Mouse (Mus musculus) CH12.LX (cell line): ENCODE data around the gene Gse1.

Experiments used
- CHD1 ChIP-seq: IDR thresholded peaks from 2 replicates; pipeline ENCODE4 v1.6.1; 2012; ENCODE audit warnings: low read depth, low read length, improper control_type of control experiment, inconsistent platforms
- CTCF ChIP-seq, 2 experiments: IDR thresholded peaks in 1 of 2; conservative IDR thresholded peaks in 1 of 2; 2 replicates each; pipeline ENCODE4 v1.5.1; 2011 to 2012; ENCODE audit warnings: low read depth in 2 of 2, low read length in 2 of 2, improper control_type of control experiment in 1 of 2, inconsistent platforms in 1 of 2, mild to moderate bottlenecking in 1 of 2, moderate library complexity in 1 of 2
- ELF1 ChIP-seq: IDR thresholded peaks from 2 replicates; pipeline ENCODE4 v1.6.1; 2014; ENCODE audit warnings: low read depth, mild to moderate bottlenecking, inconsistent platforms, low read length, improper control_type of control experiment
- MAX ChIP-seq: IDR thresholded peaks from 2 replicates; pipeline ENCODE4 v1.6.1; 2011; ENCODE audit warnings: low read length, improper control_type of control experiment
- NELFE ChIP-seq: IDR thresholded peaks from 2 replicates; pipeline ENCODE4 v1.6.1; 2011; ENCODE audit warnings: low read depth, low read length, improper control_type of control experiment
- SMC3 ChIP-seq: IDR thresholded peaks from 2 replicates; pipeline ENCODE4 v1.6.1; 2011; ENCODE audit warnings: low read depth, low read length, improper control_type of control experiment

- TF ChIP-seq NELFE = no peak
- no peak for TF ChIP-seq CHD1
- TF ChIP-seq MAX = no peak
- TF ChIP-seq CTCF (conservative IDR thresholded peaks at IDR 0.05 in 1 of 2, IDR thresholded peaks at IDR 0.05 in 1 of 2; ENCODE audit: low read depth in 2 of 2, low read length in 2 of 2) = no peak
- TF ChIP-seq SMC3 = no peak
- no peak for TF ChIP-seq ELF1
Measured at GRCm38 (mm10) chr8:120310063-120310462, 81.8 kb downstream of the Gse1 start.
